Mouse (Mus musculus) testis, adult 2 months (tissue): ENCODE data around the gene Lman1l. TPM values are rescaled to one million over a fixed set of nuclear protein-coding genes. Genes with fewer than 3 reads are reported as not detected.

Experiments used
- H3K27ac ChIP-seq: fragments of 200-500 bp; 2 replicates; pipeline ENCODE4 v1.5.1; 2012; ENCODE audit warnings: low read depth, low read length; ENCODE audit not compliant: control insufficient read depth, insufficient read depth
- H3K27me3 ChIP-seq: fragments of 200-500 bp; 2 replicates; pipeline ENCODE4 v1.6.1; 2012; ENCODE audit warnings: mild to moderate bottlenecking, low read length, moderate library complexity; ENCODE audit not compliant: control insufficient read depth, insufficient read depth
- H3K36me3 ChIP-seq: fragments of 200-500 bp; 2 replicates; pipeline ENCODE4 v1.6.1; 2012; ENCODE audit warnings: mild to moderate bottlenecking, low read length; ENCODE audit not compliant: control insufficient read depth, insufficient read depth
- H3K4me1 ChIP-seq: fragments of 200-500 bp; 2 replicates; pipeline ENCODE4 v1.6.1; 2012; ENCODE audit warnings: low read length; ENCODE audit not compliant: control insufficient read depth, insufficient read depth
- H3K4me3 ChIP-seq: fragments of 200-500 bp; 2 replicates; pipeline ENCODE4 v1.5.1; 2012; ENCODE audit warnings: low read depth, mild to moderate bottlenecking, low read length, moderate library complexity, mixed read lengths; ENCODE audit not compliant: control insufficient read depth
- CTCF ChIP-seq: fragments of 200-500 bp; IDR thresholded peaks from 2 replicates; pipeline ENCODE4 v1.5.1; 2012; ENCODE audit warnings: low read depth, mild to moderate bottlenecking, inconsistent platforms, low read length, moderate library complexity; ENCODE audit not compliant: control insufficient read depth, insufficient read depth, insufficient replicate concordance
- POLR2A ChIP-seq: fragments of 200-500 bp; IDR thresholded peaks from 2 replicates; pipeline ENCODE4 v1.6.1; 2012; ENCODE audit warnings: low read depth, mild to moderate bottlenecking, inconsistent platforms, low read length, moderate library complexity; ENCODE audit not compliant: control insufficient read depth
- polyA plus RNA-seq: library from polyadenylated mRNA; depleted of rRNA; stranded (reverse); fragments of >200 nt; gene quantifications from 2 replicates; pipeline ENCODE4 v1.2.3, GENCODE M21; 2012

Lman1l gene
- polyA plus RNA-seq, 1 experiment: 0.06 TPM

GRCm38 (mm10) chr9:57568500-57568899 lies 52.1 kb downstream of the Lman1l start:
- Histone ChIP-seq H3K27me3 (no peaks in the 10 kb centered on the region), H3K36me3 (no peaks in the 10 kb centered on the region), H3K4me3 (no peak overlapping the region), H3K4me1 (peaks cover 5% of the 10 kb centered on the region; the same call in 1 of the 2 replicates), H3K27ac (no peak overlapping the region)
- no peak for TF ChIP-seq POLR2A
- TF ChIP-seq CTCF: no peak

- H3K27me3 ChIP-seq: no peaks in the 10 kb centered on the region
- H3K27ac ChIP-seq: no peak overlapping the region
- TF ChIP-seq CTCF (peak; percentile 9; the same call in 1 of the 2 replicates), POLR2A (no peak)
- H3K4me1 ChIP-seq: peaks cover 7% of the 10 kb centered on the region
- no peak overlapping the region for H3K4me3 ChIP-seq
- H3K36me3 ChIP-seq: no peaks in the 10 kb centered on the region
Observed at GRCm38 (mm10) chr9:57566846-57567245, 53.7 kb downstream of the Lman1l start.

DNA sequence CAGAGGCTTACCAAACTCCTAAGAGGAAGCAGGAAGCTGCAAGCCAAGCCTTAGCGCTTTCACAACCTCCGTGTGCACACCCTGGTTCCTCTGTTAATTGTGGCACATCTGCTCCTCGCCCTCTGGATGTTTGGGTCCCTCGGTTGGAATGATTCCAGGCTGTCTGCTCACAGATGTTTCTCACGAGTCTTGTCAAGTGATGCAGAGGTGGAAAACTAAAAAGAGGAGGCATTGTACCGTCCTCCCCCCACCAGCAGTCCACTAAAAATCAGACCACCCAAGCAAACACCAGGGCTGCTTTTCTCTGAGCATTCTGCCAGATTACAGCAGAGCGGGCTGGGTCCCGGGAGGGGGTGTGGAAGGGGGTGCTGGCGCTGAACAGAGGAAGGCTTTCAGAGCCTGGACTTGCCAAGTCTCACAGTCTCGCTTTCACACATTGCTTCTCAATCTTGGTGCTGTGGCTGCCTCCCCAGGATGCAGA lies 54.8 kb downstream of the Lman1l start:
- Histone ChIP-seq H3K27ac (no peak overlapping the region), H3K27me3 (no peaks in the 10 kb centered on the region), H3K4me3 (no peak overlapping the region), H3K36me3 (no peaks in the 10 kb centered on the region), H3K4me1 (peaks cover 12% of the 10 kb centered on the region)
- no peak for TF ChIP-seq CTCF
- TF ChIP-seq POLR2A: no peak

- H3K4me3 ChIP-seq: no peak overlapping the region
- H3K4me1 ChIP-seq: peaks cover 14% of the 10 kb centered on the region
- no peaks in the 10 kb centered on the region for H3K36me3 ChIP-seq
Observed at GRCm38 (mm10) chr9:57564609-57565008, 56.0 kb downstream of the Lman1l start.

GRCm38 (mm10) chr9:57562896-57563372 lies 57.6 kb downstream of the Lman1l start:
- H3K4me1 ChIP-seq: peaks cover 14% of the 10 kb centered on the region
- TF ChIP-seq CTCF: no peak
- no peak for TF ChIP-seq POLR2A
- peak overlapping the region; percentile 52 for H3K4me3 ChIP-seq
- H3K27me3 ChIP-seq: no peaks in the 10 kb centered on the region
- no peaks in the 10 kb centered on the region for H3K36me3 ChIP-seq
- peak overlapping the region; percentile 54 for H3K27ac ChIP-seq

More at GRCm38 (mm10) chr9:57564609-57565008, 56.0 kb downstream of the Lman1l start:
- Histone ChIP-seq H3K27me3 (no peaks in the 10 kb centered on the region), H3K27ac (no peak overlapping the region)
- no peak for TF ChIP-seq POLR2A
- no peak for TF ChIP-seq CTCF

GRCm38 (mm10) chr9:57561711-57562099 lies 58.9 kb downstream of the Lman1l start:
- no peaks in the 10 kb centered on the region for H3K36me3 ChIP-seq
- TF ChIP-seq CTCF (no peak), POLR2A (no peak)
- peak overlapping the region; percentile 90 for H3K27ac ChIP-seq
- peaks cover 14% of the 10 kb centered on the region for H3K4me1 ChIP-seq
- peak overlapping the region; percentile 97 for H3K4me3 ChIP-seq
- no peaks in the 10 kb centered on the region for H3K27me3 ChIP-seq

DNA sequence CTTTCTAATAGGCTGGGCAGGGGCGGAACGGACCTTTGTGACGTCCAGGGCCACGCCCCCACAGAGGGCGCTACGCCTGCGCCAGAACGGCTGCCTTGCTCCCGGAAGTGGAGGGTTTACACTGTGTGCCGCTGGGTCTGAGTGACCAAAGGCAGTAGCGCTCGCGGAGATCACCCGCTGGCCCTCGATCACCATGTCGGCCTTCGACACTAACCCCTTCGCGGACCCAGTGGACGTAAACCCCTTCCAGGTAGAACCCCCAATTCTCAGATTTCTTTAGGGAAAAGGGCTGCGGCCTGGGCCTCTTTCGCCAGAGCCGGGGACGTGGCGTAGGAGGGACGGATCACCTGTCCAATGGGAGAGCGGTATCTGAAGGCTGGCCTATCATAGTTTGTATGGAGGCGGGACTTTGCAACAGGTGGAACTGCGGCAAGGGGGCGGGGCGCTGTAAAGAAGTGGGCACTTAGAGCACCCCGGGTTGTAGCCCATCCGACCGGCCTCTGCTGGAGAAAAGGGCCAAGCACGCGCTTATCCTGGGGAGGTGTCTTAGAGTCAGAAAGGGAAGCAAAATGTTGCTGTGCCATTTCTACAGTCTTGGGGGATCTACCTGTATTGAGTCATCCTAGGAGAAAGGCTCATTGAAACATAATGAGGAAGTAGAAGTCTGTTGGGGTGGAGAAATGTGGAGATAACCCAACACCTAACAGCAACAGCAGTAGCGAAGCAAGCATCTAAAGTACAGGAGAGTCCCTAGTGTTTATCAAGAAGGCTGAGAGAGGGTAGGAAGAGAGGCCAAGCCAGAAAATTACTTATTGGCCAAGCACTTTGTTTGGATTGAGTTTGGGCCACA lies 59.5 kb downstream of the Lman1l start, which contains the start of gene Scamp2:
TSS of gene Scamp2 (plus strand) at position 83 of the 850 bp plus-strand sequence.
- Histone ChIP-seq H3K4me3 (peak within 1 kb of the TSS; percentile 97), H3K4me1 (peaks cover 14% of the 10 kb centered on the region), H3K36me3 (no peaks in the 10 kb centered on the region), H3K27ac (peak within 1 kb of the TSS; percentile 90), H3K27me3 (no peaks in the 10 kb centered on the region)
- TF ChIP-seq POLR2A (peak; percentile 97), CTCF (0 out of 2 replicates have a peak, but pooled peaks have one; percentile 4)

- peak overlapping the region; percentile 90 for H3K27ac ChIP-seq
- H3K4me3 ChIP-seq: peak overlapping the region; percentile 97
- peaks cover 9% of the 10 kb centered on the region for H3K4me1 ChIP-seq
- H3K27me3 ChIP-seq: no peaks in the 10 kb centered on the region
- no peaks in the 10 kb centered on the region for H3K36me3 ChIP-seq
- no peak for TF ChIP-seq CTCF
Observed at GRCm38 (mm10) chr9:57560263-57560662, 60.3 kb downstream of the Lman1l start.
